Mouse (Mus musculus) embryonic fibroblast, embryonic 13.5 days (primary cell): ENCODE data around the gene Gm884.

Experiments
- CTCF ChIP-seq: IDR thresholded peaks from 2 replicates; pipeline ENCODE4 v1.5.1; 2011; ENCODE audit warnings: mild to moderate bottlenecking, control low read depth, low read length, moderate library complexity, borderline replicate concordance; ENCODE audit not compliant: insufficient read depth
- POLR2A ChIP-seq: IDR thresholded peaks from 2 replicates; pipeline ENCODE4 v1.6.1; 2011; ENCODE audit warnings: low read depth, mild to moderate bottlenecking, control low read depth, low read length, moderate library complexity

GRCm38 (mm10) chr11:103646301-103646700, 25.4 kb upstream of the Gm884 start:
- TF ChIP-seq POLR2A (no peak), CTCF (no peak)
